Mouse (Mus musculus): ENCODE data around the gene Tctn1. TPM values are rescaled to one million over a fixed set of nuclear protein-coding genes. Genes with fewer than 3 reads are reported as not detected.

Tctn1 gene
- total and polyA plus RNA-seq, 3 experiments: 3.8 to 6.0 TPM; not detected in 1

DNA sequence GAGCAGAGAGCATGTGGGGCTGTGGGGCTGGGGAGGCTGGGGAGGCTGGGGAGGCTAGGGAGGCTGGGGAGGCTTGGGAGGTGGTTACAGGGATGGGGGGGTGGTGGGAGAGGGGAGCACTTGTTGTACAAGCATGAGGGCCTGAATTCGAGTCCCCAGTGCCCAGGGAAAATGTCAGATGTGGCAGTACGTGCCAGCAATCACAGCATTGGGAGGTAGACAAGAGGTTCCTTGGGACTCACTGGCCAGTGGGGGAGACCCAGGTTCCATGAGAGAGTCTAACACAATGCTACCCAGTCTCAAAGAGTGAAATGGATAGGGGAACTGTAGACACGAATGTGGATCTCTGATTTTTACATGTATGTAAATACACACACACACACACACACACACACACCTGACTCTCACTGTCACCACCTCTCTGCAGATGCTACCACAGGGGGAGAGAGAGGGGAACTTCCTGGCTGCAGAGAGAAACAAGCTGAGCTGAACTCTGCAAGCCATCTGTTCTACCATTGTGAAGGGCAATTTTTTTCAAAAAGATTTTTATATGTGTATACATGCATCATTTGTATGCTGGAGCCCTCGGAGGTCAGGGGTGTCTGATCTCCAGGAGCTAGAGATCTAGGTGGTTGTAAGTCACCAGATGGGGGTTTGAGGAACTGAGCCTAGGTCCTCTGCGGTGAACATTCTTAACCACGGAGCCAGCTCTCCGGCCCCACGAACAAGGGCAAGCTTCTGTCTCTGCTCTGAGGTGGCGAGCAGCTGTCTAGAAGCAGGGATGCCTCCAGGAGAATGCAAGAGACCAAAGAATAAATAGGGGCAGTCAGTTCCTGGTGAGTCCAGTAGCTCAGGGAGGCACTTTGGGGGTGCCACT lies 29.7 kb downstream of the Tctn1 start:
- DNase-seq (ENCODE audit: low read depth, low spot score): no peak
- TF ChIP-seq TAL1 (IDR thresholded peaks at IDR 0.05; ENCODE audit: low read length) (no peak), NELFE (IDR thresholded peaks at IDR 0.05; ENCODE audit: low read depth, low read length) (no peak), TBP (IDR thresholded peaks at IDR 0.05; ENCODE audit: low read depth, low read length) (no peak), JUND (IDR thresholded peaks at IDR 0.05; ENCODE audit: low read depth, low read length) (no peak), NRF1 (IDR thresholded peaks at IDR 0.05; ENCODE audit: insufficient read depth, low read depth, low read length, poor library complexity, severe bottlenecking) (no peak), CHD2 (IDR thresholded peaks at IDR 0.05; ENCODE audit: low read length) (no peak), GABPA (IDR thresholded peaks at IDR 0.05; ENCODE audit: low read depth, low read length) (no peak), USF1 (IDR thresholded peaks at IDR 0.05; ENCODE audit: low read depth, low read length) (no peak), POLR2AphosphoS5 (IDR thresholded peaks at IDR 0.05; ENCODE audit: borderline replicate concordance, low read depth, low read length) (no peak), BHLHE40 (IDR thresholded peaks at IDR 0.05; ENCODE audit: borderline replicate concordance, low read depth, low read length) (no peak), HCFC1 (IDR thresholded peaks at IDR 0.05; ENCODE audit: low read depth, low read length) (no peak)
- Histone ChIP-seq H3K27ac (ENCODE audit: control insufficient read depth, low read depth, low read length) (no peak overlapping the region), H3K9ac (ENCODE audit: control insufficient read depth, low read depth, low read length, poor library complexity, severe bottlenecking) (no peak overlapping the region), H3K27me3 (ENCODE audit: control insufficient read depth in 1 of 2, insufficient read depth in 2 of 2, low read length in 2 of 2) (no peaks in the 10 kb centered on the region), H3K4me3 (ENCODE audit: control insufficient read depth in 1 of 2, insufficient read depth in 1 of 2, low read depth in 2 of 2, low read length in 2 of 2) (no peak overlapping the region), H3K9me3 (replicated peaks; ENCODE audit: insufficient read depth, low read length) (no peaks in the 10 kb centered on the region), H3K36me3 (ENCODE audit: control insufficient read depth in 1 of 2, insufficient read depth in 2 of 2, low read length in 2 of 2) (no peaks in the 10 kb centered on the region), H3K4me1 (ENCODE audit: control insufficient read depth in 1 of 2, insufficient read depth in 2 of 2, low read length in 2 of 2) (no peaks in the 10 kb centered on the region), H3K79me2 (ENCODE audit: control insufficient read depth, insufficient read depth, low read length, poor library complexity) (no peaks in the 10 kb centered on the region)

DNA sequence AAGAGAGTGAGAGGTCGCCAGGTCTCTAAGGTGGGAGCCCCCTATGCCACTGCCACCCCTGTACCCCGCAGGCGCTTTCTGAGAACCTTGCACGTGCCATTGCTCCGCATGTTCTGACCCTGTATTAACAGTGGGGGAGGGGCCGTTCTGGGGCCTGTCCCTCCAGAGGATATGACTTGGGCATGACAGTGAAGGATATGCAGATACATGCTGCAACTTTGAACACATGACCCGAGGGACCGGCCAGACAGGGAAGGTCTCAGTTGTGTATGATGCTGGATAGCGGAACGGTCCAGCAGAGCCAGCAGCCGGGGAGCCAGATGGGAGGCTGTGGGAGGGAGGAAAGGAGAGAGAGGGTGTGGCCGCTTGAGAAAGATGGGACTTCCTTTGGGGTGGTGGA lies 30.6 kb downstream of the Tctn1 start:
- no peak overlapping the region for H3K4me3 ChIP-seq (ENCODE audit: control insufficient read depth in 1 of 2, insufficient read depth in 1 of 2, low read depth in 2 of 2, low read length in 2 of 2)
- no peaks in the 10 kb centered on the region for H3K9me3 ChIP-seq (replicated peaks; ENCODE audit: insufficient read depth, low read length)
- H3K79me2 ChIP-seq (ENCODE audit: control insufficient read depth, insufficient read depth, low read length, poor library complexity): no peaks in the 10 kb centered on the region
- no peak overlapping the region for H3K27ac ChIP-seq (ENCODE audit: control insufficient read depth, low read depth, low read length)
- H3K9ac ChIP-seq (ENCODE audit: control insufficient read depth, low read depth, low read length, poor library complexity, severe bottlenecking): no peak overlapping the region
- no peak for DNase-seq (ENCODE audit: low read depth, low spot score)
- TF ChIP-seq POLR2AphosphoS2 (IDR thresholded peaks at IDR 0.05; ENCODE audit: low read length): no peak
- TF ChIP-seq MXI1 (IDR thresholded peaks at IDR 0.05; ENCODE audit: low read depth, low read length): no peak
- no peak for TF ChIP-seq POLR2AphosphoS5 (IDR thresholded peaks at IDR 0.05; ENCODE audit: borderline replicate concordance, low read depth, low read length)
- no peak for TF ChIP-seq NELFE (IDR thresholded peaks at IDR 0.05; ENCODE audit: low read depth, low read length)
- TF ChIP-seq MAZ (IDR thresholded peaks at IDR 0.05; ENCODE audit: low read depth, low read length): no peak
- TF ChIP-seq MYC (IDR thresholded peaks at IDR 0.05; ENCODE audit: low read depth, low read length): no peak
- TF ChIP-seq E2F4 (IDR thresholded peaks at IDR 0.05; ENCODE audit: borderline replicate concordance, low read depth, low read length): no peak
- TF ChIP-seq GABPA (IDR thresholded peaks at IDR 0.05; ENCODE audit: low read depth, low read length): no peak
- no peak for TF ChIP-seq NRF1 (IDR thresholded peaks at IDR 0.05; ENCODE audit: insufficient read depth, low read depth, low read length, poor library complexity, severe bottlenecking)
- TF ChIP-seq SMC3 (IDR thresholded peaks at IDR 0.05; ENCODE audit: low read depth, low read length): no peak
- TF ChIP-seq ETS1 (IDR thresholded peaks at IDR 0.05; ENCODE audit: low read depth, low read length): no peak
- TF ChIP-seq JUND (IDR thresholded peaks at IDR 0.05; ENCODE audit: low read depth, low read length): no peak
- TF ChIP-seq CHD1 (IDR thresholded peaks at IDR 0.05; ENCODE audit: low read depth, low read length): no peak
- no peak for TF ChIP-seq ZC3H11A (IDR thresholded peaks at IDR 0.05; ENCODE audit: low read depth, low read length)
- TF ChIP-seq CHD2 (IDR thresholded peaks at IDR 0.05; ENCODE audit: low read length): no peak
- no peak for TF ChIP-seq RCOR1 (IDR thresholded peaks at IDR 0.05; ENCODE audit: low read depth, low read length)
- TF ChIP-seq BHLHE40 (IDR thresholded peaks at IDR 0.05; ENCODE audit: borderline replicate concordance, low read depth, low read length): no peak
- TF ChIP-seq MAFK (IDR thresholded peaks at IDR 0.05; ENCODE audit: borderline replicate concordance, low read depth, low read length): no peak
- no peak for TF ChIP-seq ZMIZ1 (IDR thresholded peaks at IDR 0.05; ENCODE audit: low read depth, low read length)
- no peaks in the 10 kb centered on the region for H3K27me3 ChIP-seq (ENCODE audit: control insufficient read depth in 1 of 2, insufficient read depth in 2 of 2, low read length in 2 of 2)
- H3K36me3 ChIP-seq (ENCODE audit: control insufficient read depth in 1 of 2, insufficient read depth in 2 of 2, low read length in 2 of 2): no peaks in the 10 kb centered on the region
- H3K4me1 ChIP-seq (ENCODE audit: control insufficient read depth in 1 of 2, insufficient read depth in 2 of 2, low read length in 2 of 2): no peaks in the 10 kb centered on the region

Data from MEL (cell line).